Mouse (Mus musculus) forebrain, embryonic 10.5 days (tissue): ENCODE measurements around the gene Zfp358. TPM values are rescaled to one million over a fixed set of nuclear protein-coding genes. Genes with fewer than 3 reads are reported as not detected.

Experiments used
- DNase-seq: peaks from one replicate; pipeline ENCODE4 v3.0.0-alpha.2; 2017; ENCODE audit warnings: low spot score; ENCODE audit errors: extremely low spot score
- H3K27ac ChIP-seq: fragments of 300-500 bp; sonication (generic); 2 replicates; pipeline ENCODE4 v1.5.1; 2016; ENCODE audit warnings: mild to moderate bottlenecking
- H3K27me3 ChIP-seq: fragments of 300-500 bp; sonication (generic); 2 replicates; pipeline ENCODE4 v1.6.1; 2016; ENCODE audit warnings: mild to moderate bottlenecking; ENCODE audit not compliant: poor library complexity, severe bottlenecking
- H3K36me3 ChIP-seq: fragments of 300-500 bp; sonication (generic); replicated peaks from 2 replicates; pipeline ENCODE4 v1.6.1; 2016; ENCODE audit warnings: mild to moderate bottlenecking, moderate library complexity
- H3K4me1 ChIP-seq: fragments of 300-500 bp; sonication (generic); 2 replicates; pipeline ENCODE4 v1.6.1; 2016
- H3K4me3 ChIP-seq: fragments of 300-500 bp; sonication (generic); 2 replicates; pipeline ENCODE4 v1.5.1; 2016; ENCODE audit warnings: mild to moderate bottlenecking, moderate library complexity
- H3K9me3 ChIP-seq: fragments of 300-500 bp; sonication (generic); 2 replicates; pipeline ENCODE4 v1.6.1; 2016; ENCODE audit warnings: mild to moderate bottlenecking, moderate library complexity
- WGBS: fragments of 180-500 bp; shearing (Covaris S2); methylation state at CpG from one replicate; pipeline ENCODE4 v1.1.7; 2016; 5-methylcytosine and 5-hydroxymethylcytosine counted together
- polyA plus RNA-seq: library from polyadenylated mRNA; unstranded; fragments of >200 nt; fragmentation: Nextera tagmentation; extraction: Ambion mirVana; gene quantifications from 2 replicates; pipeline ENCODE4 v1.2.1, GENCODE M21; 2016

Gene Zfp358
- polyA plus RNA-seq, 1 experiment from 2014 or later: 64.8 TPM

- Histone ChIP-seq H3K27me3 (no peaks in the 10 kb centered on the region), H3K9me3 (no peaks in the 10 kb centered on the region), H3K27ac (no peak overlapping the region), H3K4me3 (no peak overlapping the region), H3K4me1 (no peaks in the 10 kb centered on the region), H3K36me3 (peaks cover 86% of the 10 kb centered on the region)
- 88% methylated on average over 6 of the region's 6 CpGs for WGBS
- no peak for DNase-seq
Observed at GRCm38 (mm10) chr8:3507979-3508754, 15.2 kb downstream of the Zfp358 start.

- H3K4me3 ChIP-seq: peak overlapping the region; percentile 66
- H3K4me1 ChIP-seq: peaks cover 24% of the 10 kb centered on the region
- no peaks in the 10 kb centered on the region for H3K9me3 ChIP-seq
- no peaks in the 10 kb centered on the region for H3K27me3 ChIP-seq
- no peak for DNase-seq
- peaks cover 47% of the 10 kb centered on the region for H3K36me3 ChIP-seq
- 34% methylated on average over 13 of the region's 13 CpGs for WGBS
- peak overlapping the region; percentile 83 for H3K27ac ChIP-seq
Observed at GRCm38 (mm10) chr8:3514681-3515247, 21.8 kb downstream of the Zfp358 start.

DNA sequence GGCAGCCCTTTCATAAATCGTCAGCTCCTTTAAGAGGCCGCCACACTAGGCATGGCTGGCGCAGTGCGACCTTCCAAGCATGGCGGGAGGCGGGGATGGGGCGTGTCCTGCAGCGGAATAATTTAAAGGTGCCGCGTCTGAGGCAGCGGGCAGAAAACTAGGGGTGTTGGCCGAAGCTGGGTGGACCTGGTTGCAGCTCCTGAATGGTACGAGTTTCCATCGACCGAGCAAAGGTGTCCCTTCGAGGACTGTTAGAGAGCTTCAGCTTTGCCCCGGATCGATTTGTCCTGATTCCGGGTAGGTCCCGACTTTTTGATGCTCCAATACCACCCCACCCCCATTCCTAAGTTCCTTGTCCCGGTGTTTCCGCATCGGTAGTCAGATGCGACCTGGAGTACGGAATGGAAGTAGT is 22.3 kb downstream of the Zfp358 start, which contains the start of gene Pnpla6:
Gene Pnpla6, plus strand, starts transcription at position 125 of the 412 bp plus-strand sequence.
- H3K27me3 ChIP-seq: no peaks in the 10 kb centered on the region
- no peaks in the 10 kb centered on the region for H3K9me3 ChIP-seq
- peak within 1 kb of the TSS; percentile 66 for H3K4me3 ChIP-seq
- under 1% methylated on average over 25 of the region's 25 CpGs for WGBS
- peaks cover 42% of the 10 kb centered on the region for H3K36me3 ChIP-seq
- DNase-seq: peak; percentile 86
- peaks cover 24% of the 10 kb centered on the region for H3K4me1 ChIP-seq
- H3K27ac ChIP-seq: peak within 1 kb of the TSS; percentile 83

DNA sequence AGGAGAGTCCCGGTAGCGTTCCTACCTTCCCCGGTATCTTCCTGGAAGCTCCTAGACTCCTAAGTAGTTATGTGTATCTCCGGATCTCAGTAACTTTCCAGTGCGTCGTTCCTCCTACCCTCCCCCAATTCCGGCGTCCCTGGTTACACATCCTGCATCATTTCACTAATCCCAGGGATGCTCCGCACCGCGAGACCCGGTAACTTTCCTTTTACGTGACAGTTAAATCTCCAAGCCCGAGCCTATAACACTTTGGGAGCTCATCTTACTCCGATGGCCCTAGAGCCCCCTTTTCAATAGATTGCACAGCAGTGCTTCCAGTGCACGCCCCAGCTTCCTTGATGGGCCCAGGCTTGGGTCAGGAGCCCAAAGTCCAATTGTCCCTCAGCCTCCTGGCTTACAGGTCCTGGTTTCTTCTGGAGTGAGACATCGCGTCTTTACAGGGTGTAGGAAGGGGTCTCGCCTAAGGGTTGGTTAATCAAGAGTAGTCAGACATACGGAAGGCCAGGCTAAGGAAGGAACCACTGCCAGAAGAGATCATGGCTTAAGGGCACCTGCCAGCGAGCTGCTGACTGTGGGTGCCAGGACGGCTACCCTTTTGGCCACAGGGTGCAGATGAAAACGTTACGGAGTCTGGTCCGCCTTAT is 23.0 kb downstream of the Zfp358 start:
- Histone ChIP-seq H3K27ac (peak overlapping the region; percentile 83), H3K36me3 (peaks cover 36% of the 10 kb centered on the region), H3K27me3 (no peaks in the 10 kb centered on the region), H3K9me3 (no peaks in the 10 kb centered on the region), H3K4me1 (peaks cover 24% of the 10 kb centered on the region), H3K4me3 (peak overlapping the region; percentile 66)
- DNase-seq: peak; percentile 47
- WGBS: under 1% methylated on average over 25 of the region's 25 CpGs

GRCm38 (mm10) chr8:3516450-3517116 is 23.6 kb downstream of the Zfp358 start:
- peaks cover 24% of the 10 kb centered on the region for H3K4me1 ChIP-seq
- H3K4me3 ChIP-seq: peak overlapping the region; percentile 66
- peak; percentile 90 for DNase-seq
- 2% methylated on average over 36 of the region's 36 CpGs for WGBS
- H3K36me3 ChIP-seq: peaks cover 34% of the 10 kb centered on the region
- H3K9me3 ChIP-seq: no peaks in the 10 kb centered on the region
- peak overlapping the region; percentile 83 for H3K27ac ChIP-seq
- H3K27me3 ChIP-seq: no peaks in the 10 kb centered on the region

DNA sequence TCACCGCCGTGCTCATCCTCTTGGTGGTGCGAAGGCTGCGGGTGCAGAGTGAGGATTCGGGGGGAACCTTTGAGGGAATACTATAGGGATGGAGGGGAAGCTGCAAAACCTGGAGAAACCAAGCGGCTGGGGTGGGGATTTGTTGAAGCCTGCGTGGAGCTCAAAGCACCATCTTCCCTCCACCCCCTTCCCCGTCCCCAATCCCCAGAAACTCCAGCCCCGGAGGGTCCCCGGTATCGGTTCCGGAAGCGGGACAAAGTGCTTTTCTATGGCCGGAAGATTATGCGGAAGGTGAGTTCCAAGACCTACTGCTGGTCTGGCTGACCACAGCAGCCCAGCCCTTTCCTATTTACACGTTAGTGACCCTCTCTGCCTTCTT is 24.2 kb downstream of the Zfp358 start:
- no peak for DNase-seq
- H3K4me1 ChIP-seq: peaks cover 24% of the 10 kb centered on the region
- no peaks in the 10 kb centered on the region for H3K9me3 ChIP-seq
- no peaks in the 10 kb centered on the region for H3K27me3 ChIP-seq
- peak overlapping the region; percentile 83 for H3K27ac ChIP-seq
- WGBS: 9% methylated on average over 16 of the region's 16 CpGs
- peaks cover 34% of the 10 kb centered on the region for H3K36me3 ChIP-seq
- peak overlapping the region; percentile 66 for H3K4me3 ChIP-seq

DNA sequence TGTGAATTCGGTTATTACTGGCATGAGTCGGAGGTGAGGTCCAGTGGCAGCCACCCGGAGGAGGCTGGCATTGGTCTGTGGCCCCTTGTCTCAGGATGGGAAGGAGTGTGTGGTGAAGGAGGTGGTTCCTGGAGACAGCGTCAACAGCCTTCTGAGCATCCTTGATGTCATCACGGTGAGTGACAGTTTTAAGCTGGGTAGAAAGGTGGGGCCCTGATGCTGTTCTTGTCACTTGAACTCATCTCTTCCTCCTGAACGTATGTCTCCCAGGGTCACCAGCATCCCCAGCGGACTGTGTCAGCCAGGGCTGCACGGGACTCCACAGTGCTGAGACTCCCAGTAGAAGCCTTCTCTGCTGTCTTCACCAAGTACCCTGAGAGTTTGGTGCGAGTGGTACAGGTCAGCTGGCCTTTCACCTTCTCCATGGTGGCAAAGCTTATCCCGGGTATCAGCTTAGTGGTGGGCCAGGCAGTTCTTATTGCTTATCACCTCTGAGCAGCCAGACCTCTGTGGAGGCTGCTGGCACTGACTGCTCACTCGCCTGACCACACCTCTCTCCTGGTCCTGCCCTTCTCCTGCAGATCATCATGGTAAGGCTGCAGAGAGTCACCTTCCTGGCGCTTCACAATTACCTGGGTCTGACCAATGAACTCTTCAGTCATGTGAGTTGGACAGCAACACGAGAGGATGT is 29.2 kb downstream of the Zfp358 start:
- H3K9me3 ChIP-seq: no peaks in the 10 kb centered on the region
- H3K27me3 ChIP-seq: no peaks in the 10 kb centered on the region
- no peak overlapping the region for H3K27ac ChIP-seq
- no peak for DNase-seq
- H3K4me1 ChIP-seq: peaks cover 3% of the 10 kb centered on the region
- H3K36me3 ChIP-seq: peaks cover 46% of the 10 kb centered on the region
- no peak overlapping the region for H3K4me3 ChIP-seq
- 90% methylated on average over 13 of the region's 13 CpGs for WGBS

GRCm38 (mm10) chr8:3530816-3531215 is 37.9 kb downstream of the Zfp358 start:
- WGBS: 89% methylated on average over 5 of the region's 5 CpGs
- DNase-seq: no peak
- Histone ChIP-seq H3K27me3 (no peaks in the 10 kb centered on the region), H3K9me3 (no peaks in the 10 kb centered on the region), H3K36me3 (peaks cover 32% of the 10 kb centered on the region), H3K4me3 (no peak overlapping the region), H3K4me1 (no peaks in the 10 kb centered on the region), H3K27ac (no peak overlapping the region)

- no peak for DNase-seq
- Histone ChIP-seq H3K27me3 (no peaks in the 10 kb centered on the region), H3K4me3 (no peak overlapping the region), H3K4me1 (no peaks in the 10 kb centered on the region), H3K9me3 (no peaks in the 10 kb centered on the region), H3K36me3 (peaks cover 34% of the 10 kb centered on the region), H3K27ac (no peak overlapping the region)
- WGBS: 96% methylated on average over 18 of the region's 18 CpGs
Observed at GRCm38 (mm10) chr8:3531936-3532335, 39.0 kb downstream of the Zfp358 start.

- no peak for DNase-seq
- no peak overlapping the region for H3K27ac ChIP-seq
- no peaks in the 10 kb centered on the region for H3K4me1 ChIP-seq
- no peak overlapping the region for H3K4me3 ChIP-seq
- H3K36me3 ChIP-seq: peaks cover 60% of the 10 kb centered on the region
- WGBS: 62% methylated on average over 15 of the region's 15 CpGs
- no peaks in the 10 kb centered on the region for H3K9me3 ChIP-seq
- H3K27me3 ChIP-seq: no peaks in the 10 kb centered on the region
Observed at GRCm38 (mm10) chr8:3536053-3536841, 43.3 kb downstream of the Zfp358 start.

- DNase-seq: no peak
- Histone ChIP-seq H3K9me3 (no peaks in the 10 kb centered on the region), H3K27ac (no peak overlapping the region), H3K4me1 (no peaks in the 10 kb centered on the region), H3K4me3 (no peak overlapping the region), H3K27me3 (no peaks in the 10 kb centered on the region), H3K36me3 (peaks cover 57% of the 10 kb centered on the region)
- WGBS: 94% methylated on average over 9 of the region's 9 CpGs
Observed at GRCm38 (mm10) chr8:3536940-3537339, 44.0 kb downstream of the Zfp358 start.

GRCm38 (mm10) chr8:3537666-3538065 is 44.7 kb downstream of the Zfp358 start:
- H3K27ac ChIP-seq: no peak overlapping the region
- 96% methylated on average over 26 of the region's 26 CpGs for WGBS
- H3K27me3 ChIP-seq: no peaks in the 10 kb centered on the region
- H3K4me1 ChIP-seq: no peaks in the 10 kb centered on the region
- peaks cover 57% of the 10 kb centered on the region for H3K36me3 ChIP-seq
- no peaks in the 10 kb centered on the region for H3K9me3 ChIP-seq
- no peak for DNase-seq
- H3K4me3 ChIP-seq: no peak overlapping the region
